Mouse (Mus musculus) MEL (cell line): Measurements from ENCODE around the gene Mapk10. TPM values are rescaled to one million over a fixed set of nuclear protein-coding genes. Genes with fewer than 3 reads are reported as not detected.

Experiments used
- DNase-seq: peaks from one replicate; pipeline ENCODE4 v3.0.0; 2011; ENCODE audit warnings: low read depth, low spot score
- H3K27ac ChIP-seq: 2 replicates; pipeline ENCODE4 v1.5.1; 2012; ENCODE audit warnings: low read depth, mild to moderate bottlenecking, control low read depth, low read length, moderate library complexity; ENCODE audit not compliant: control insufficient read depth
- H3K27me3 ChIP-seq, 2 experiments: fragments of 150-350 bp in 1 of 2; sonication (generic) in 1 of 2; 2 replicates each; pipeline ENCODE4 v1.6.1; 2012; ENCODE audit warnings: low read length in 2 of 2, mild to moderate bottlenecking in 2 of 2, improper control_type of control experiment in 1 of 2, moderate library complexity in 1 of 2; ENCODE audit not compliant: insufficient read depth in 2 of 2, control insufficient read depth in 1 of 2
- H3K36me3 ChIP-seq, 2 experiments: 2 replicates each; pipeline ENCODE4 v1.6.1; 2012 to 2014; ENCODE audit warnings: low read length in 2 of 2, improper control_type of control experiment in 1 of 2, inconsistent platforms in 1 of 2, mild to moderate bottlenecking in 1 of 2; ENCODE audit not compliant: insufficient read depth in 2 of 2, control insufficient read depth in 1 of 2
- H3K4me1 ChIP-seq, 2 experiments: fragments of 150-350 bp in 1 of 2; sonication (generic) in 1 of 2; 2 replicates each; pipeline ENCODE4 v1.6.1; 2012; ENCODE audit warnings: low read length in 2 of 2, improper control_type of control experiment in 1 of 2, mild to moderate bottlenecking in 1 of 2; ENCODE audit not compliant: insufficient read depth in 2 of 2, control insufficient read depth in 1 of 2
- H3K4me3 ChIP-seq, 2 experiments: fragments of 150-350 bp in 1 of 2; sonication (generic) in 1 of 2; 2 replicates each; pipeline ENCODE4 v1.5.1; 2012; ENCODE audit warnings: low read depth in 2 of 2, low read length in 2 of 2, mild to moderate bottlenecking in 2 of 2, moderate library complexity in 2 of 2, control low read depth in 1 of 2, improper control_type of control experiment in 1 of 2; ENCODE audit not compliant: control insufficient read depth in 1 of 2, insufficient read depth in 1 of 2
- H3K79me2 ChIP-seq: 2 replicates; pipeline ENCODE4 v1.6.1; 2012; ENCODE audit warnings: mild to moderate bottlenecking, low read length, moderate library complexity; ENCODE audit not compliant: control insufficient read depth, poor library complexity, insufficient read depth
- H3K9ac ChIP-seq: 2 replicates; pipeline ENCODE4 v1.6.1; 2012; ENCODE audit warnings: low read depth, mild to moderate bottlenecking, control low read depth, low read length, moderate library complexity; ENCODE audit not compliant: control insufficient read depth, poor library complexity, severe bottlenecking
- H3K9me3 ChIP-seq: fragments of 150-350 bp; sonication (generic); replicated peaks from 2 replicates; pipeline ENCODE4 v1.6.1; 2012; ENCODE audit warnings: mild to moderate bottlenecking, low read length, improper control_type of control experiment, moderate library complexity; ENCODE audit not compliant: insufficient read depth
- BHLHE40 ChIP-seq: IDR thresholded peaks from 2 replicates; pipeline ENCODE4 v1.6.1; 2012; ENCODE audit warnings: low read depth, mild to moderate bottlenecking, inconsistent platforms, low read length, improper control_type of control experiment, borderline replicate concordance
- CHD2 ChIP-seq: IDR thresholded peaks from 2 replicates; pipeline ENCODE4 v1.6.1; 2011; ENCODE audit warnings: low read length, improper control_type of control experiment
- ETS1 ChIP-seq: IDR thresholded peaks from 2 replicates; pipeline ENCODE4 v1.6.1; 2012; ENCODE audit warnings: low read depth, mild to moderate bottlenecking, inconsistent platforms, low read length, improper control_type of control experiment, moderate library complexity
- HCFC1 ChIP-seq: IDR thresholded peaks from 2 replicates; pipeline ENCODE4 v1.6.1; 2012; ENCODE audit warnings: low read depth, mild to moderate bottlenecking, inconsistent platforms, low read length, improper control_type of control experiment, moderate library complexity
- KAT2A ChIP-seq: conservative IDR thresholded peaks from 2 replicates; pipeline ENCODE4 v1.6.1; 2012; ENCODE audit warnings: low read depth, low read length, improper control_type of control experiment, inconsistent platforms
- MAZ ChIP-seq: IDR thresholded peaks from 2 replicates; pipeline ENCODE4 v1.6.1; 2012; ENCODE audit warnings: low read depth, mild to moderate bottlenecking, inconsistent platforms, low read length, improper control_type of control experiment
- MEF2A ChIP-seq: IDR thresholded peaks from 2 replicates; pipeline ENCODE4 v1.6.1; 2014; ENCODE audit warnings: low read depth, mild to moderate bottlenecking, inconsistent platforms, low read length, improper control_type of control experiment; ENCODE audit not compliant: poor library complexity, insufficient replicate concordance, severe bottlenecking; ENCODE audit errors: extremely low read depth
- MXI1 ChIP-seq: IDR thresholded peaks from 2 replicates; pipeline ENCODE4 v1.6.1; 2011; ENCODE audit warnings: mild to moderate bottlenecking, low read depth, low read length, improper control_type of control experiment
- MYB ChIP-seq: IDR thresholded peaks from 2 replicates; pipeline ENCODE4 v1.6.1; 2011; ENCODE audit warnings: mild to moderate bottlenecking, low read depth, low read length, improper control_type of control experiment
- POLR2AphosphoS2 ChIP-seq: IDR thresholded peaks from 2 replicates; pipeline ENCODE4 v1.6.1; 2011; ENCODE audit warnings: low read length, improper control_type of control experiment
- POLR2AphosphoS5 ChIP-seq: IDR thresholded peaks from 2 replicates; pipeline ENCODE4 v1.6.1; 2012; ENCODE audit warnings: low read depth, borderline replicate concordance, mild to moderate bottlenecking, inconsistent platforms, low read length, moderate library complexity, mixed read lengths
- RAD21 ChIP-seq: IDR thresholded peaks from 2 replicates; pipeline ENCODE4 v1.6.1; 2011; ENCODE audit warnings: mild to moderate bottlenecking, low read depth, low read length, improper control_type of control experiment
- RCOR1 ChIP-seq: IDR thresholded peaks from 2 replicates; pipeline ENCODE4 v1.6.1; 2012; ENCODE audit warnings: low read depth, mild to moderate bottlenecking, inconsistent platforms, low read length, improper control_type of control experiment
- SIN3A ChIP-seq: IDR thresholded peaks from 2 replicates; pipeline ENCODE4 v1.6.1; 2012; ENCODE audit warnings: low read length, improper control_type of control experiment, inconsistent platforms
- TAL1 ChIP-seq: IDR thresholded peaks from 2 replicates; pipeline ENCODE4 v1.6.1; 2012; ENCODE audit warnings: mild to moderate bottlenecking, inconsistent platforms, low read length, moderate library complexity, mixed read lengths
- UBTF ChIP-seq: IDR thresholded peaks from 2 replicates; pipeline ENCODE4 v1.6.1; 2012; ENCODE audit warnings: low read depth, mild to moderate bottlenecking, inconsistent platforms, low read length, improper control_type of control experiment, moderate library complexity, borderline replicate concordance; ENCODE audit not compliant: insufficient read depth
- USF2 ChIP-seq, 2 experiments: IDR thresholded peaks; 2 replicates each; pipeline ENCODE4 v1.6.1; 2011 to 2012; ENCODE audit warnings: improper control_type of control experiment in 2 of 2, low read length in 2 of 2, borderline replicate concordance in 1 of 2, inconsistent platforms in 1 of 2, low read depth in 1 of 2, mild to moderate bottlenecking in 1 of 2; ENCODE audit not compliant: insufficient read depth in 1 of 2
- ZKSCAN1 ChIP-seq: IDR thresholded peaks from 2 replicates; pipeline ENCODE4 v1.6.1; 2012; ENCODE audit warnings: low read depth, mild to moderate bottlenecking, inconsistent platforms, low read length, improper control_type of control experiment, moderate library complexity
- ZMIZ1 ChIP-seq: IDR thresholded peaks from 2 replicates; pipeline ENCODE4 v1.6.1; 2012; ENCODE audit warnings: low read depth, mild to moderate bottlenecking, inconsistent platforms, low read length, improper control_type of control experiment, moderate library complexity
- ZNF384 ChIP-seq: IDR thresholded peaks from 2 replicates; pipeline ENCODE4 v1.6.1; 2012; ENCODE audit warnings: low read depth, mild to moderate bottlenecking, inconsistent platforms, low read length, improper control_type of control experiment
- polyA plus RNA-seq, 2 experiments: library from polyadenylated mRNA; stranded (reverse) in 1 of 2; unstranded in 1 of 2; fragments of >175 nt in 1 of 2; fragments of >200 nt in 1 of 2; gene quantifications; 2 replicates each; pipeline versions ENCODE4 v1.2.1 to v1.2.4; 2012; ENCODE audit warnings: low replicate concordance in 2 of 2, low read depth in 1 of 2; ENCODE audit not compliant: insufficient read length in 2 of 2, insufficient read depth in 1 of 2, missing spikeins in 1 of 2
- total RNA-seq: library from RNA; depleted of rRNA; stranded (reverse); fragments of 300-350 nt; gene quantifications from 2 replicates; pipeline ENCODE4 v1.2.3, GENCODE M21; 2012

Mapk10 gene
- total and polyA plus RNA-seq, 3 experiments: not detected

DNA sequence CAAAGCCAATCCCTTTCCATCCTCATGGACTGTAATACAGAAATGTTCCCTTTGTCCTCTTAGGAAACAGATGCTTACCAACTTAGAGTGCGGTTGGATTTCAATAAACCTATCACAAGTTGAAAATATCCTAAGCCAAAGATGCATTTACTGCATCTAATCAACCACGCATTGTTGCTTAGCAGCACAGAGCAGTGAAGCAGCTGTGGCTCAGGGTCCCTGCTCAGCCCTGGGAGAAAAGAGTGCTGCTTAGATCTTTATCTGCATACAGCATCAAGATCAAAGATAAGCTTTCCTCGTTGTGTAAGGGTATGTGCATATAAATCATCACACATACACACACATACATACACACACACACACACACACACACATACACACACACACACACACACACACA is 190.2 kb downstream of the Mapk10 start:
- no peaks in the 10 kb centered on the region for H3K36me3 ChIP-seq
- no peak for TF ChIP-seq MYB
- no peak for TF ChIP-seq ZNF384
- TF ChIP-seq POLR2AphosphoS5: no peak
- no peak for TF ChIP-seq KAT2A
- no peak for TF ChIP-seq USF2 (IDR thresholded peaks at IDR 0.05; ENCODE audit: borderline replicate concordance in 1 of 2, insufficient read depth in 1 of 2, low read depth in 1 of 2, low read length in 2 of 2)
- TF ChIP-seq ZMIZ1: no peak
- no peak for TF ChIP-seq SIN3A
- no peak for TF ChIP-seq ETS1
- no peak for TF ChIP-seq MAZ
- TF ChIP-seq RAD21: no peak
- no peak for TF ChIP-seq TAL1
- no peak for TF ChIP-seq RCOR1
- H3K9ac ChIP-seq: no peak overlapping the region
- H3K27me3 ChIP-seq: no peaks in the 10 kb centered on the region
- no peaks in the 10 kb centered on the region for H3K9me3 ChIP-seq
- H3K27ac ChIP-seq: no peak overlapping the region
- H3K79me2 ChIP-seq: no peaks in the 10 kb centered on the region
- H3K4me3 ChIP-seq: no peak overlapping the region
- no peaks in the 10 kb centered on the region for H3K4me1 ChIP-seq
- no peak for DNase-seq

DNA sequence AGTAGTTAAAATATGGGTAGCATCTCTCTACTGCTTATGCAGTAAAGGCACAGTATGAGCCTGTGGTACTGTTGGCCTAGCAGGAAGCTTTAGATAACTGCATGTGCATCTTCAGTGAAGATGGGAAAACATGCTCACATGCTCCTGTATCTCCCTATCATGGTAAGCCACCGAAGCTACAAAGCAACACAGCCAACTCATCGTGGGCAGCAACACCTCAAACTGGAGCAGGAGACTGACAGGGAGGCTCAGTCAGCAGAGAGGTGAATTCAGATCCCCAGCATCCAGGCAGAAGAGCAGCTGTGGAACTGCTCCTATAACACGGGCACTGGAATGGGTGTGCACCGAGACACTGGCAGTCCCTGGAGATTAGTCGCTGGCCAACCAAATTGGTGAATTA is 191.0 kb downstream of the Mapk10 start:
- TF ChIP-seq ZKSCAN1 (no peak), POLR2AphosphoS2 (no peak), BHLHE40 (no peak), HCFC1 (no peak), MXI1 (no peak), UBTF (no peak), MAZ (no peak), MEF2A (no peak), CHD2 (no peak)
- Histone ChIP-seq H3K27me3 (no peaks in the 10 kb centered on the region), H3K9me3 (no peaks in the 10 kb centered on the region)

More for the DNA sequence above, 191.0 kb downstream of the Mapk10 start:
- no peak for DNase-seq
- Histone ChIP-seq H3K36me3 (no peaks in the 10 kb centered on the region), H3K9ac (no peak overlapping the region), H3K4me1 (no peaks in the 10 kb centered on the region), H3K4me3 (no peak overlapping the region), H3K79me2 (no peaks in the 10 kb centered on the region), H3K27ac (no peak overlapping the region)
